Mouse (Mus musculus) CH12.LX (cell line): ENCODE measurements around the gene Dpf1. TPM values are rescaled to one million over a fixed set of nuclear protein-coding genes. Genes with fewer than 3 reads are reported as not detected.

Experiments used
- DNase-seq: peaks from one replicate; pipeline ENCODE4 v3.0.0-alpha.2; 2013; ENCODE audit errors: extremely low read depth
- H3K27ac ChIP-seq: 2 replicates; pipeline ENCODE4 v1.5.1; 2012; ENCODE audit warnings: low read depth, mild to moderate bottlenecking, control low read depth, moderate library complexity; ENCODE audit not compliant: insufficient read depth
- H3K27me3 ChIP-seq: replicated peaks from 2 replicates; pipeline ENCODE3; 2012; ENCODE audit warnings: inconsistent platforms
- H3K36me3 ChIP-seq, 2 experiments: replicated peaks in 1 of 2; 2 replicates each; pipeline versions ENCODE3 to v1.6.1; 2012; ENCODE audit warnings: inconsistent platforms in 1 of 2, low read length in 1 of 2, mild to moderate bottlenecking in 1 of 2, mixed read lengths in 1 of 2, moderate library complexity in 1 of 2; ENCODE audit not compliant: control insufficient read depth in 1 of 2, insufficient read depth in 1 of 2
- H3K4me1 ChIP-seq, 2 experiments: 2 replicates each; pipeline ENCODE4 v1.6.1; 2012; ENCODE audit warnings: inconsistent platforms in 1 of 2, moderate library complexity in 1 of 2; ENCODE audit not compliant: insufficient read depth in 2 of 2, control insufficient read depth in 1 of 2
- H3K4me2 ChIP-seq: 2 replicates; pipeline ENCODE4 v1.6.1; 2012; ENCODE audit warnings: low read depth, mild to moderate bottlenecking, control low read depth; ENCODE audit not compliant: poor library complexity, insufficient read depth, severe bottlenecking
- H3K4me3 ChIP-seq, 3 experiments: fragments of 150-350 bp in 1 of 3; sonication (generic) in 1 of 3; replicated peaks in 1 of 3; 2 replicates each; pipeline versions ENCODE3 to v1.5.1; 2011 to 2012; ENCODE audit warnings: low read depth in 2 of 3, low read length in 2 of 3, mild to moderate bottlenecking in 2 of 3, moderate library complexity in 2 of 3, control low read depth in 1 of 3, improper control_type of control experiment in 1 of 3, inconsistent platforms in 1 of 3, mixed read lengths in 1 of 3; ENCODE audit not compliant: poor library complexity in 1 of 3
- H3K79me2 ChIP-seq: replicated peaks from 2 replicates; pipeline ENCODE4 v1.6.1; 2012; ENCODE audit warnings: mild to moderate bottlenecking, moderate library complexity; ENCODE audit not compliant: control insufficient read depth, poor library complexity, insufficient read depth, severe bottlenecking; ENCODE audit errors: extremely low read depth
- H3K9ac ChIP-seq: 2 replicates; pipeline ENCODE4 v1.6.1; 2012; ENCODE audit warnings: low read depth, mild to moderate bottlenecking, control low read depth, moderate library complexity; ENCODE audit not compliant: insufficient read depth
- H3K9me3 ChIP-seq: replicated peaks from 2 replicates; pipeline ENCODE3; 2012; ENCODE audit warnings: low read length, inconsistent platforms, mixed read lengths
- BHLHE40 ChIP-seq: IDR thresholded peaks from 2 replicates; pipeline ENCODE4 v1.6.1; 2011; ENCODE audit warnings: mild to moderate bottlenecking, low read depth, low read length, improper control_type of control experiment
- CHD2 ChIP-seq: IDR thresholded peaks from 2 replicates; pipeline ENCODE4 v1.6.1; 2011; ENCODE audit warnings: low read length, improper control_type of control experiment
- CTCF ChIP-seq, 2 experiments: IDR thresholded peaks in 1 of 2; conservative IDR thresholded peaks in 1 of 2; 2 replicates each; pipeline ENCODE4 v1.5.1; 2011 to 2012; ENCODE audit warnings: low read depth in 2 of 2, low read length in 2 of 2, improper control_type of control experiment in 1 of 2, inconsistent platforms in 1 of 2, mild to moderate bottlenecking in 1 of 2, moderate library complexity in 1 of 2
- EP300 ChIP-seq: IDR thresholded peaks from 2 replicates; pipeline ENCODE4 v1.6.1; 2011; ENCODE audit warnings: low read length, improper control_type of control experiment
- ETS1 ChIP-seq: conservative IDR thresholded peaks from 2 replicates; pipeline ENCODE4 v1.6.1; 2012; ENCODE audit warnings: low read depth, mild to moderate bottlenecking, inconsistent platforms, low read length, improper control_type of control experiment, moderate library complexity
- HCFC1 ChIP-seq: IDR thresholded peaks from 2 replicates; pipeline ENCODE4 v1.6.1; 2012; ENCODE audit warnings: low read depth, mild to moderate bottlenecking, inconsistent platforms, low read length, improper control_type of control experiment
- IRF4 ChIP-seq: IDR thresholded peaks from 2 replicates; pipeline ENCODE4 v1.6.1; 2014; ENCODE audit warnings: low read depth, mild to moderate bottlenecking, inconsistent platforms, low read length, improper control_type of control experiment
- JUN ChIP-seq: IDR thresholded peaks from 2 replicates; pipeline ENCODE4 v1.6.1; 2011; ENCODE audit warnings: low read depth, mild to moderate bottlenecking, low read length, improper control_type of control experiment, moderate library complexity; ENCODE audit not compliant: insufficient read depth
- JUND ChIP-seq: conservative IDR thresholded peaks from 2 replicates; pipeline ENCODE4 v1.6.1; 2011; ENCODE audit warnings: low read depth, low read length, improper control_type of control experiment
- KAT2A ChIP-seq: IDR thresholded peaks from 2 replicates; pipeline ENCODE4 v1.6.1; 2012; ENCODE audit warnings: low read length, improper control_type of control experiment, inconsistent platforms; ENCODE audit not compliant: insufficient replicate concordance
- MAX ChIP-seq: IDR thresholded peaks from 2 replicates; pipeline ENCODE4 v1.6.1; 2011; ENCODE audit warnings: low read length, improper control_type of control experiment
- MAZ ChIP-seq: IDR thresholded peaks from 2 replicates; pipeline ENCODE4 v1.6.1; 2012; ENCODE audit warnings: low read depth, mild to moderate bottlenecking, inconsistent platforms, low read length, improper control_type of control experiment, moderate library complexity
- MXI1 ChIP-seq: IDR thresholded peaks from 2 replicates; pipeline ENCODE4 v1.6.1; 2011; ENCODE audit warnings: mild to moderate bottlenecking, low read depth, low read length, improper control_type of control experiment
- NELFE ChIP-seq: IDR thresholded peaks from 2 replicates; pipeline ENCODE4 v1.6.1; 2011; ENCODE audit warnings: low read depth, low read length, improper control_type of control experiment
- PAX5 ChIP-seq: IDR thresholded peaks from 2 replicates; pipeline ENCODE4 v1.6.1; 2012; ENCODE audit warnings: low read length, inconsistent platforms, mixed read lengths
- RCOR1 ChIP-seq: conservative IDR thresholded peaks from 2 replicates; pipeline ENCODE4 v1.6.1; 2012; ENCODE audit warnings: low read depth, mild to moderate bottlenecking, inconsistent platforms, low read length, improper control_type of control experiment
- SIN3A ChIP-seq: IDR thresholded peaks from 2 replicates; pipeline ENCODE4 v1.6.1; 2012; ENCODE audit warnings: low read length, improper control_type of control experiment, inconsistent platforms
- SMC3 ChIP-seq: IDR thresholded peaks from 2 replicates; pipeline ENCODE4 v1.6.1; 2011; ENCODE audit warnings: low read depth, low read length, improper control_type of control experiment
- TBP ChIP-seq: conservative IDR thresholded peaks from 2 replicates; pipeline ENCODE4 v1.6.1; 2011; ENCODE audit warnings: low read depth, low read length, improper control_type of control experiment
- UBTF ChIP-seq: IDR thresholded peaks from 2 replicates; pipeline ENCODE4 v1.6.1; 2012; ENCODE audit warnings: low read depth, mild to moderate bottlenecking, inconsistent platforms, low read length, improper control_type of control experiment, moderate library complexity
- USF2 ChIP-seq: conservative IDR thresholded peaks from 2 replicates; pipeline ENCODE4 v1.6.1; 2011; ENCODE audit warnings: low read depth, low read length, improper control_type of control experiment
- ZC3H11A ChIP-seq: IDR thresholded peaks from 2 replicates; pipeline ENCODE4 v1.6.1; 2012; ENCODE audit warnings: low read depth, mild to moderate bottlenecking, inconsistent platforms, low read length, improper control_type of control experiment
- ZKSCAN1 ChIP-seq: IDR thresholded peaks from 2 replicates; pipeline ENCODE4 v1.6.1; 2012; ENCODE audit warnings: low read depth, inconsistent platforms, low read length, improper control_type of control experiment, borderline replicate concordance
- ZMIZ1 ChIP-seq: IDR thresholded peaks from 2 replicates; pipeline ENCODE4 v1.6.1; 2012; ENCODE audit warnings: low read depth, mild to moderate bottlenecking, inconsistent platforms, low read length, improper control_type of control experiment
- dilution Hi-C: fragments of 300-500 bp; cut with MboI; formaldehyde crosslinking; loops from 2 replicates; pipeline ENCODE4 v1.14.3; 2020; ENCODE audit warnings: low sequenced_read_pairs; ENCODE audit not compliant: extremely low pct_unique_long_range_greater_than_20kb, extremely low pct_ligation_motif_present
- in situ Hi-C: fragments of 300-500 bp; cut with MboI; formaldehyde crosslinking; loops from 3 replicates; pipeline ENCODE4 v1.14.3; 2019; ENCODE audit warnings: low sequenced_read_pairs, low pct_ligation_motif_present, low pct_unique_long_range_greater_than_20kb, mixed read lengths
- polyA plus RNA-seq: library from polyadenylated mRNA; unstranded; fragments of >175 nt; gene quantifications from 2 replicates; pipeline ENCODE4 v1.2.1, GENCODE M21; 2012; ENCODE audit warnings: low read depth; ENCODE audit not compliant: insufficient read length
- total RNA-seq, 2 experiments: library from RNA; depleted of rRNA; stranded (reverse); fragments of 300-350 nt in 1 of 2; fragments of >200 nt in 1 of 2; gene quantifications; 2 replicates each; pipeline ENCODE4 v1.2.3; 2012 to 2014

Dpf1 gene
- total and polyA plus RNA-seq, 3 experiments = 0.38 to 3.0 (median 0.97) TPM

DNA sequence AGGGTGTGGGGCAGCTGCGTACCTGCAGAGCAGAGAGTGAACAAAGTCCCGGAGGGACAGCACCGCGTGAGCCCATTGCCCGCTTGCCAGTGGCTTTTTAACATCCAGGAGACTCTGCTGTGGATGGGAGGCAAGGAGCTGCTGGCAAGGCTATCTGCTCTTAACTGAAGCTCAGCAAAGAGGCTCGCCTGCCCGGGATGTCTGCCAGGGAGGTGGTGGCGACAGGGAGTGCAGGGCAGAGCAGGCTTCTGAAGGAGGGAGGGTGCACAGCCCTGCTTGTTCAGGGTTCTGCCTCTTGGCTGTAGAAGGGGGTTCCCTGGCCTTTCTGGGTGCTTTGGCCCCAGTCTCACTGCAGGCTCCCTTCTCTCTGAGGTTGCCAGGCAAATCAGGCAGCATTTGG, 50.4 kb downstream of the Dpf1 start:
- in situ Hi-C loops (no loop called here), dilution Hi-C loops (no loop called here)
- H3K4me3 ChIP-seq = no peak overlapping the region
- H3K4me2 ChIP-seq = no peak overlapping the region
- no peaks in the 10 kb centered on the region for H3K79me2 ChIP-seq
- no peak overlapping the region for H3K27ac ChIP-seq
- DNase-seq = no peak
- H3K4me1 ChIP-seq = no peaks in the 10 kb centered on the region
- no peaks in the 10 kb centered on the region for H3K9me3 ChIP-seq
- H3K9ac ChIP-seq = no peak overlapping the region
- H3K27me3 ChIP-seq = no peaks in the 10 kb centered on the region
- peaks cover 4 to 46% of the 10 kb centered on the region in 2 experiments for H3K36me3 ChIP-seq
- TF ChIP-seq MAZ (no peak), PAX5 (no peak), NELFE (no peak), CHD2 (no peak), EP300 (no peak)

DNA sequence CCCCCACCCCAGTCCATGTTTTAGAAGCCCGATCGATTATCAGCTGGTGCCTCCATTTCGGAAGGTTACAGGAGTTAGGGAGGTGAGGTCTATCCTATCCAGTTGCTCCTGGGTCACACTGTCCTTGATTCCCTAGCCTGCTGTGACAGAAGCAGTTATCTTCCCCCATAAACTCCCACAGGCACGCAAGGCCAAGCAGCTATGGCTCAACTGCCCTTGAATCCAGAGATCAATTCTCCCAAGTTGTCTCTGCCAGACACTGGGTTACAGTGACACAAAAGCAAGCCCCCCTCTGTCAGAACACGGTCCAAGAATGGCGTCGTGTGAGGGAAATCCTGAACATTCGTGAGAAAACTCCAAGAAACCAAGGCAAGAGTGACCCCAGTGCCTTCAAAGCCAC, 51.7 kb downstream of the Dpf1 start:
- TF ChIP-seq JUND (no peak), MAX (no peak), USF2 (no peak), JUN (no peak), MXI1 (no peak)
- Histone ChIP-seq H3K79me2 (no peaks in the 10 kb centered on the region), H3K4me2 (no peak overlapping the region), H3K27ac (no peak overlapping the region), H3K36me3 (peaks cover 3 to 39% of the 10 kb centered on the region in 2 experiments), H3K27me3 (no peaks in the 10 kb centered on the region), H3K4me1 (0 out of 4 replicates have a peak, but pooled peaks cover 0 to 4% of the 10 kb centered on the region in 2 experiments), H3K9ac (no peak overlapping the region), H3K4me3 (no peak overlapping the region), H3K9me3 (no peaks in the 10 kb centered on the region)
- dilution Hi-C loops = no loop called here
- no peak for DNase-seq
- in situ Hi-C loops = no loop called here

DNA sequence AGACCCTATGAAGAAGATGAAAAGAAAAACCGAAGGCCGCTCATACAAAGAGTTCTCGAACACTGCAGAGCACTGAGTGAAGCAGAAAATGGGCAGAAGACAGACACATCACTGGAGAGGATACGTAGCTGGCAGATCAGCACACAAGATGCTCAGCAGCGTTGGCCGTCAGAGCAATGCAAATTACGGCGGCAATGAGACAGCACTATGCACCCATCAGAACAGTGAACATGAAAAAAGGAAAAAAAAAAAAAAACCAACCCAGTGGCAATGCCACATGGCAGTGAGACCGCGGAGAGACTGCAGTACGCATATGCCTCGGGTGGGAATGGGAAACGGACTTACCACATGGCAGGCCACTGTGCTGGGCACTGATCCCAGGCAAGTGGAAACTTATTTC, 57.7 kb downstream of the Dpf1 start:
- in situ Hi-C loops = no loop called here
- Histone ChIP-seq H3K79me2 (no peaks in the 10 kb centered on the region), H3K9ac (no peak overlapping the region), H3K27ac (no peak overlapping the region), H3K9me3 (no peaks in the 10 kb centered on the region), H3K27me3 (no peaks in the 10 kb centered on the region), H3K36me3 (peaks cover 0 to 35% of the 10 kb centered on the region in 2 experiments), H3K4me2 (no peak overlapping the region), H3K4me1 (0 out of 4 replicates have a peak, but pooled peaks cover 0 to 4% of the 10 kb centered on the region in 2 experiments), H3K4me3 (no peak overlapping the region)
- dilution Hi-C loops = no loop called here
- TF ChIP-seq TBP (no peak), PAX5 (no peak), SIN3A (no peak), KAT2A (no peak), JUND (no peak), UBTF (no peak), ZKSCAN1 (no peak), JUN (no peak), MAX (no peak), ETS1 (no peak), CTCF (conservative IDR thresholded peaks at IDR 0.05 in 1 of 2, IDR thresholded peaks at IDR 0.05 in 1 of 2; ENCODE audit: low read depth in 2 of 2, low read length in 2 of 2) (no peak), MAZ (no peak), USF2 (no peak), ZC3H11A (no peak), HCFC1 (no peak), RCOR1 (no peak), ZMIZ1 (no peak), BHLHE40 (no peak), IRF4 (no peak), SMC3 (no peak)
- DNase-seq = no peak
